Mouse (Mus musculus) neural tube, embryonic 11.5 days (tissue): ENCODE data around the gene Dtl. TPM values are rescaled to one million over a fixed set of nuclear protein-coding genes. Genes with fewer than 3 reads are reported as not detected.

Source experiments
- ATAC-seq: fragments of 200-750 bp; cut with Nextera tagmentation; 2 replicates; pipeline ENCODE4 v1.8.0; 2017; ENCODE audit warnings: moderate number of reproducible peaks, mild to moderate bottlenecking, moderate TSS enrichment, moderate library complexity; ENCODE audit not compliant: insufficient read depth, low FRiP score, low TSS enrichment
- DNase-seq: peaks from one replicate; pipeline ENCODE4 v3.0.0-alpha.2; 2015; ENCODE audit warnings: low spot score
- H3K27ac ChIP-seq: fragments of 300-500 bp; sonication (generic); 2 replicates; pipeline ENCODE4 v1.5.1; 2014; ENCODE audit warnings: low read depth, mild to moderate bottlenecking, low read length
- H3K27me3 ChIP-seq: fragments of 300-500 bp; sonication (generic); 2 replicates; pipeline ENCODE4 v1.6.1; 2014; ENCODE audit warnings: mild to moderate bottlenecking, low read length, mixed read lengths; ENCODE audit not compliant: control insufficient read depth, insufficient read depth
- H3K36me3 ChIP-seq: fragments of 300-500 bp; sonication (generic); 2 replicates; pipeline ENCODE4 v1.6.1; 2014; ENCODE audit warnings: mild to moderate bottlenecking, low read length, moderate library complexity, mixed read lengths; ENCODE audit not compliant: control insufficient read depth, insufficient read depth
- H3K4me1 ChIP-seq: fragments of 300-500 bp; sonication (generic); 2 replicates; pipeline ENCODE4 v1.6.1; 2014; ENCODE audit warnings: low read length, mixed read lengths; ENCODE audit not compliant: control insufficient read depth, insufficient read depth
- H3K4me2 ChIP-seq: fragments of 300-500 bp; sonication (generic); 2 replicates; pipeline ENCODE4 v1.6.1; 2014; ENCODE audit warnings: low read depth, mild to moderate bottlenecking, moderate library complexity
- H3K4me3 ChIP-seq: fragments of 300-500 bp; sonication (generic); 2 replicates; pipeline ENCODE4 v1.5.1; 2014; ENCODE audit warnings: low read depth, low read length
- H3K9ac ChIP-seq: fragments of 300-500 bp; sonication (generic); 2 replicates; pipeline ENCODE4 v1.6.1; 2014; ENCODE audit warnings: mild to moderate bottlenecking, low read length
- H3K9me3 ChIP-seq: fragments of 300-500 bp; sonication (generic); 2 replicates; pipeline ENCODE4 v1.6.1; 2016; ENCODE audit warnings: low read length; ENCODE audit not compliant: control insufficient read depth
- WGBS: fragments of 180-500 bp; shearing (Covaris S2); extraction: QIAGEN DNeasy Blood & Tissue Kit; methylation state at CpG from one replicate; pipeline ENCODE4 v1.1.7; 2014; 5-methylcytosine and 5-hydroxymethylcytosine counted together
- polyA plus RNA-seq: library from polyadenylated mRNA; unstranded; fragments of >200 nt; fragmentation: Nextera tagmentation; extraction: Ambion mirVana; gene quantifications from 2 replicates; pipeline ENCODE4 v1.2.1, GENCODE M21; 2014

Gene Dtl
- polyA plus RNA-seq, 1 experiment from 2014 or later, result 56.3 TPM

DNA sequence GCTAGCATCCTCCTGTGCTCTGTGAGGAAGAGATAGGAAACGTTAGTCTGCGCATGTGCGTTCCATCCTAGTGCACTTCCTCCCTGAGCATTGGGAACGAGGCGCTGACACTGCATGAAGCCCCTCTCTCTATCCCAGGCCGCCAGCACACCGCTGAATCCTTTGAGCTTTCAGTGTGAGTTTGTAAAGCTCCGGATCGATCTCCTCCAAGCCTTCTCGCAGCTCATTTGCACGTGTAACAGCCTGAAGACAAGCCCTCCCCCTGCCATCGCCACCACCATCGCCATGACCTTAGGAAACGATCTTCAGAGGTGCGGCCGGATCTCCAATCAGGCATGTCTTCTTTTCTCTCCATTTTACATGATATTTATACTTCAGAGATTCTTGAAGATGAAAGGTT lies 37.5 kb upstream of the Dtl start:
- whole genome bisulfite sequencing, result 90% methylated on average over 16 of the region's 16 CpGs
- H3K9me3 ChIP-seq, result no peaks in the 10 kb centered on the region
- DNase-seq, result no peak

GRCm38 (mm10) chr1:191611686-191612085 lies 36.3 kb upstream of the Dtl start:
- ATAC-seq (no peak), DNase-seq (no peak)
- Histone ChIP-seq H3K36me3 (peaks cover 33% of the 10 kb centered on the region), H3K27me3 (no peaks in the 10 kb centered on the region), H3K9ac (no peak overlapping the region), H3K4me2 (no peak overlapping the region), H3K9me3 (no peaks in the 10 kb centered on the region), H3K4me3 (no peak overlapping the region), H3K4me1 (no peaks in the 10 kb centered on the region), H3K27ac (no peak overlapping the region)
- WGBS, result 87% methylated on average over 9 of the region's 9 CpGs

More for the DNA sequence above, 37.5 kb upstream of the Dtl start:
- H3K4me1 ChIP-seq, result no peaks in the 10 kb centered on the region
- H3K4me3 ChIP-seq, result no peak overlapping the region
- peaks cover 30% of the 10 kb centered on the region for H3K36me3 ChIP-seq
- ATAC-seq, result no peak
- H3K9ac ChIP-seq, result no peak overlapping the region
- no peak overlapping the region for H3K4me2 ChIP-seq
- no peak overlapping the region for H3K27ac ChIP-seq
- no peaks in the 10 kb centered on the region for H3K27me3 ChIP-seq

DNA sequence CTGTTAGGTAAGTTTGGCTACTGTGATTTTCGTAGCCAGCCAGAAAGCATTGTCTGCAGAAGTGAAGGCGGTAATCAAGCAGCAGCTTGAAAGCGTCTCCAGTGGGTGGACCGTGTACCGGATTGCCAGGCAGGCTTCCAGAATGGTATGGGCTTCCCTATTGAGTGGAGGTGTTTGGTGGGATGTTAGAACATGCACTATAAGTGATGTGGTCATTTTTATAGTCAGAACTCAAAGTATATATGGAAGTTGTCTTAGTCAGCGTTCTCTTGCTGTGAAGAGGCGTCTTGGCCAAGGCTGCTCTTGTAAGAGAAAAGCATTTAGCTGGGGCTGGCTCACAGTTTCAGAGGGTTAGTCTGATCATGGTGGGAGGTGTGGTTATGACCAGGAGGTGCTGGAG lies 35.0 kb upstream of the Dtl start:
- H3K4me3 ChIP-seq, result no peak overlapping the region
- 96% methylated on average over 7 of the region's 7 CpGs for WGBS
- no peak overlapping the region for H3K27ac ChIP-seq
- H3K4me1 ChIP-seq, result no peaks in the 10 kb centered on the region
- H3K9me3 ChIP-seq, result no peaks in the 10 kb centered on the region
- no peak overlapping the region for H3K9ac ChIP-seq
- H3K4me2 ChIP-seq, result no peak overlapping the region
- ATAC-seq (no peak), DNase-seq (no peak)
- no peaks in the 10 kb centered on the region for H3K27me3 ChIP-seq
- peaks cover 31% of the 10 kb centered on the region for H3K36me3 ChIP-seq

GRCm38 (mm10) chr1:191609578-191609977 lies 34.2 kb upstream of the Dtl start:
- Histone ChIP-seq H3K9me3 (no peaks in the 10 kb centered on the region), H3K36me3 (peaks cover 33% of the 10 kb centered on the region), H3K27ac (no peak overlapping the region), H3K4me3 (no peak overlapping the region), H3K27me3 (no peaks in the 10 kb centered on the region), H3K4me2 (no peak overlapping the region), H3K4me1 (no peaks in the 10 kb centered on the region), H3K9ac (no peak overlapping the region)
- ATAC-seq, result no peak
- no peak for DNase-seq
- whole genome bisulfite sequencing, result 96% methylated on average over 1 of the region's 1 CpGs

DNA sequence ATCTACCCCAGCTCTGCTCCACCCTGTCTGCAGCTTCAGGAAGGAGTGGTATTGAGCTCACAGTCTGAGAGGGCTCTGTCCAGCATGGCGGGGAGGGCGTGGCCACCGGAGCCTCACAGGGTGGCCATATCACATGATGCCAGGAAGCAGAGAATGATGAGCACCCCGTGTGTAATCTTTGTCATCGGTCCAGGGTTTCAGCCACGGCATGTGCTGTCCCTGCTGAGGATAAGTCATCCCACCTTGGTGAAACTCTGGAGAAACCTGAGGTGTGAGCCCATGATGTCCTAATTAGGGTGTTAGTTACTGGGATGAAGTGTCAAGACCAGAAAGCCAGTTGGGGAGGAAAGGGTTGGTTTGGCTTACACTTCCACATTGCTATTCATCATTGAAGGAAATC lies 33.7 kb upstream of the Dtl start:
- no peak overlapping the region for H3K4me2 ChIP-seq
- no peaks in the 10 kb centered on the region for H3K9me3 ChIP-seq
- DNase-seq, result no peak
- H3K27me3 ChIP-seq, result no peaks in the 10 kb centered on the region
- 93% methylated on average over 6 of the region's 6 CpGs for WGBS
- H3K36me3 ChIP-seq, result peaks cover 32% of the 10 kb centered on the region
- H3K4me1 ChIP-seq, result no peaks in the 10 kb centered on the region
- H3K27ac ChIP-seq, result no peak overlapping the region
- H3K4me3 ChIP-seq, result no peak overlapping the region
- H3K9ac ChIP-seq, result no peak overlapping the region
- ATAC-seq, result no peak

DNA sequence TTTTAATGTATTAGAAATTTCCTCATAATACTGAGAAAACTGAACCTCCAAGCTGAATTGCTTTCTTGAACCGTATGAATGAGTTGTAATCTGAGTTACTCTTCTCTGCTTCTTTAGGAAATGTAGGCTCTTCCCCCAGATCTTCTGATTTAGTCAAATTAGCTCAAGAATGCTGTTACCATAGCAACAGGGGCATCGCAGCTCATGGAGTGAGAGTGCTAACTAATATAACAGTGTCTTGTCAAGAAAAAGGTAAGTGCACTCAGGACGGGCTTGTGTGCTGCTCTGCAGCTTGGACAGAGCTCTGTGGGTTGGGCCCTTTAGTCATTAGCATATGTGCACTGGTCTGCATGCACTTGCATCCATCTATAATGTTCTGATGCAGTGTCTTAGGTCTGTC lies 29.3 kb upstream of the Dtl start:
- H3K4me3 ChIP-seq, result no peak overlapping the region
- DNase-seq (no peak), ATAC-seq (no peak)
- no peak overlapping the region for H3K9ac ChIP-seq
- H3K27me3 ChIP-seq, result no peaks in the 10 kb centered on the region
- no peaks in the 10 kb centered on the region for H3K9me3 ChIP-seq
- WGBS, result 76% methylated on average over 3 of the region's 3 CpGs
- peaks cover 27% of the 10 kb centered on the region for H3K36me3 ChIP-seq
- H3K4me2 ChIP-seq, result no peak overlapping the region
- H3K27ac ChIP-seq, result no peak overlapping the region
- no peaks in the 10 kb centered on the region for H3K4me1 ChIP-seq

GRCm38 (mm10) chr1:191599210-191599609 lies 23.9 kb upstream of the Dtl start:
- no peak for ATAC-seq
- no peak for DNase-seq
- Histone ChIP-seq H3K4me3 (no peak overlapping the region), H3K36me3 (peaks cover 12% of the 10 kb centered on the region), H3K27ac (no peak overlapping the region), H3K27me3 (no peaks in the 10 kb centered on the region), H3K4me1 (no peaks in the 10 kb centered on the region), H3K4me2 (no peak overlapping the region), H3K9me3 (no peaks in the 10 kb centered on the region), H3K9ac (no peak overlapping the region)
- WGBS, result 85% methylated on average over 5 of the region's 5 CpGs

DNA sequence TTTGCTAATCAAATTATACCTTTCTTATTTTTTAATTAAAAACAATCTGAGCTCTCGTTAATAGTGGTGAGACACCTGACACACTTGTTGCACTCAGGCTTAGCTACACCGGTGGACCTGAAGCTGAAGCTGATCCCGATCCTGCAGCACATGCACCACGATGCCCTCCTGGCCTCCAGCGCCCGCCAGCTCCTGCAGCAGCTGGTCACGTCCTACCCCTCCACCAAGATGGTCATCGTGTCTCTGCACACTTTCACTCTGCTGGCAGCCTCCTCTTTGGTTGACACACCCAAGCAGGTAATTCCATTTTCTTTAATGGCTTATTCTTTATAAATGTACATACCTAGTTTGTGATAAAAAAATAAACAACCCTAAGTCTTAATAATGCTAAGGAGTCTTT lies 20.7 kb upstream of the Dtl start:
- ATAC-seq, result no peak
- no peak for DNase-seq
- Histone ChIP-seq H3K27me3 (no peaks in the 10 kb centered on the region), H3K9me3 (no peaks in the 10 kb centered on the region), H3K4me1 (no peaks in the 10 kb centered on the region), H3K36me3 (peaks cover 10% of the 10 kb centered on the region), H3K4me2 (no peak overlapping the region), H3K27ac (no peak overlapping the region), H3K4me3 (no peak overlapping the region), H3K9ac (no peak overlapping the region)
- WGBS, result 94% methylated on average over 8 of the region's 8 CpGs

DNA sequence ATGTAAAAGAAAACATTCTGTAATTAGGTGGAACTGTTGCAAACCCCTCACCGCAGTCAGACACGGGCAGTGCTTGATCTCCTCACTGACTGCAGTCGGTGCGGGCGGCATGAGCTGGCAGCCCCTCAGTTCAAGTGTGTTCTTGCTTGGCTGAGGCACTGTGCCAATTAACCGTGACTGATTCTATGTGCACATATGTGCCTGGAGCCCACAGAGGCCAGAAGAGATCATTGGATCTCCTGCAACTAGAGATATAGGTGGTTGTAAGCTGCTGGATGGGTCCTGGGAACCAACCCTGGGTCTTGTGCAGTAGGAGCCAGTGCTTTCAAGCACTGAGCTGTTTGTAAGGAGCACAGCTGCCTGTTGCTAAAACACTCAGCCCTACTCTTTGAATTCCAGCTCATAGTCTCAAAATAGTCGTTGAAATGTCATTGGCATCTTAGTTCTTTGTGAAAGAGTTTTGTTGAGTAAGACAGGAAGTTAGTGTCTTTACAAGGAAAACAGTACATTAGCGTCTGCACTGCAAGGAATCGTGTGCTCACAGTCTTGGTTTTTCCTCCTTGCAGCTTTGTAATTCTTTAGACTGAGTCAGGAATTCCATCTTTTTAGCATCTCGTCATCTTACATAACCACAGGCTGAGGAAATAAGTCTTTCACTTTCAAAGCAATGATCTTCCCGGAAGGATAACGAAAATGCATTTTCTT lies 16.8 kb upstream of the Dtl start:
- ATAC-seq, result no peak
- 92% methylated on average over 12 of the region's 12 CpGs for WGBS
- no peak overlapping the region for H3K4me2 ChIP-seq
- H3K4me3 ChIP-seq, result no peak overlapping the region
- H3K27me3 ChIP-seq, result no peaks in the 10 kb centered on the region
- no peak for DNase-seq
- no peaks in the 10 kb centered on the region for H3K4me1 ChIP-seq
- H3K36me3 ChIP-seq, result peaks cover 18% of the 10 kb centered on the region
- H3K9ac ChIP-seq, result no peak overlapping the region
- no peak overlapping the region for H3K27ac ChIP-seq
- H3K9me3 ChIP-seq, result no peaks in the 10 kb centered on the region
